Mouse (Mus musculus) 3T3-L1 (cell line): ENCODE results near the gene Vps8.

ENCODE experiments used
- DNase-seq: peaks from one replicate; pipeline ENCODE4 v3.0.0-alpha.2; 2015; ENCODE audit warnings: low read depth, low spot score

Vps8 gene

DNA sequence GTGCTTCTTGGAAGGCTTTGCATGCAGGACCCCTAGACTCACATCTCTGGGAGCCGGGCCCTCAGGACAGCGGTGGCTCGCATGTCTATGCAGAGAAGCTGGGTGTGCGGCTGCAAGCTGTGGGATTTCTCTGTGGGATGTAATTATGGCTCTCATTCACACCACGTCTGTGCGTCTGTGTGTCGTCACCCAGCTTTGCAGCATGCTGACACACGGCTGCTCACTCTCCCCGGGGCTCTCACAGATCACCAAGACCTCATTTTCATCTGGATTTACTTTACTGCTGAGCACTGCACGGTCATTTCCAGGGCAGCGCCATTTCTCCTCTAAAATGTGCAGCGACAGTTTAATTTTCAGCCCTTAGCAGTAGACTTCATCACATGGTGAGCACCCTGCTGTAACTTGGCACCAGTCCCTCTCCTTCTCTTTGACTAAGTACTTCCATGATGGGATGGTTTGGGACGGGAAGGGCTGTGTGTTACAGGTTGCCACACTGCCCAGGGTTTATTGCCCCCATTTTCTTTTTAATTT, 205.2 kb downstream of the Vps8 start:
- no peak for DNase-seq

- no peak for DNase-seq
Observed at GRCm38 (mm10) chr16:21630614-21631013, 207.7 kb downstream of the Vps8 start.

DNA sequence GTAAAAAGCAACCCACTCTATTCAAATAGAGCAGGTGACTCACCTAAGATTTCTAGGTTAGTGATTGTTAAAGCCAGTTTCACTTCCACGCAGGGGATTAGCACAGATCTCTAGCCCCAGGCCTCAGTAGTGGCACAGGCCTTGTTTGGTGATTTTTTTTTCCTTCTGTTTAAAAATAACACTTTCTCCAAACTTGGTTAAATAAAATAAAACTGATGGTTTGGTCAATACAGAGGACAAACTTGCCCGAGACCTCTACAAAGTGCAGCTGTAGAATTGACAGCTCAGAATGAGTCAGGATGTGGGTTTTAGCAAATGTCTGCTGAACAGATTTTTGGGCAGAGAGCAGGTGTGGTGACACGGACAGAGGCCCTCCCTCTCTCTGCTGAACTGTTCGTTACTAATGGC, 208.9 kb downstream of the Vps8 start:
- peak; percentile 67 for DNase-seq

GRCm38 (mm10) chr16:21634460-21634859, 211.5 kb downstream of the Vps8 start:
- DNase-seq: no peak

GRCm38 (mm10) chr16:21636156-21636853, 213.4 kb downstream of the Vps8 start:
- DNase-seq: no peak

GRCm38 (mm10) chr16:21637201-21637819, 214.4 kb downstream of the Vps8 start:
- no peak for DNase-seq

DNA sequence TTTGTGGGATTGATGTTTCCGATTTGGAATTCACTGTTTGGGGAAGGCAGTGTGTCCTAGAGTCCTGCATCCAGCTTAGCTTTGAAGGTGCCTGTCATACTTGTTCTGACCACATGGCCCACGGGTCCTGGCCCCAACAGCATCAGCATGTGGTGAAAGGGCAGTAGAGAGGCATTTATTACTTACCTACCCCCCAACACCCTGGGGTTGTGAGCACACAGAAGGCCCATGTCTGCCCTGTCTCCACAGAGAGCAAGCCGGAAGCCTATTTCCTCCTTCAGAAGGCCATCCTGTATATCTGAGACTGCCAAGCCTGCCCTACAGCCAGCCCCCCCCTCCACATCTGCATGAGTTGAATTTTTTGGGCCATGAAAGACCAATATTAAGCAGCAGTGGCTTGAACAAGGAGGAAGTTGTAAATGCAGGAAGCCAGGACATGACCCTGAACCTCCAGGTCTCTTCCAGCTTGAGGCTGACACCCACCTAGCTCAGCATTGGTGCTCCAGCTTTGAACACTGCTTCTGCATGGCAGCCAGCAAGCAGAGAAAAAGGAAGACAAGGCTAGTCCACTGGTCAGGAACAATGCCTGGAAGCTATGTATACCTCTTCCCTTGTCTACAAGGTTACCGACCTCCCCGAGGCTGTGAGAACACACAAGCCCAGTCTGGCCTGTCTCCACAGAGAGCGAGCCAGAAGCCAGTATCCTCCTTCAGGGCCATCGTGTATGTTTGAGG, 218.0 kb downstream of the Vps8 start:
- DNase-seq: no peak

DNA sequence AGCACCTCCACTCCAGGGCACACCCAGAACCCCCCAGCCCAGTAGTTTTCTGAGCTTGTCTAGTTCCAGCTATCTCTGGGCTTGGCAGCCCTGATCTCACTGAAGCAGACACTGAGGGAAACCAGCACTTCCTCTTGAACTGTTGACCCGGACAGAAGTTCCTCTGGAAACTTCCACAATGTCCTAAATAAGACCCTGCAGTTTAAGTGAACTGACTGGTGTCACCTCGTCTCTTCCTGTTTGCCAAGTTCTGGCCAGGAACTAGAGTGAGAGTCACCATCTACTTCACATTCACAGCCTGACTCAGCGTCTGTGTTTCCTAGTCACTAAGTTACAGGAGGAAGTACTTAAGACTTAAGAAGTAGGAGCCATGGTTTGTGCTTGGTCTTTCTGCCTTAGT, 219.0 kb downstream of the Vps8 start:
- DNase-seq: no peak

DNA sequence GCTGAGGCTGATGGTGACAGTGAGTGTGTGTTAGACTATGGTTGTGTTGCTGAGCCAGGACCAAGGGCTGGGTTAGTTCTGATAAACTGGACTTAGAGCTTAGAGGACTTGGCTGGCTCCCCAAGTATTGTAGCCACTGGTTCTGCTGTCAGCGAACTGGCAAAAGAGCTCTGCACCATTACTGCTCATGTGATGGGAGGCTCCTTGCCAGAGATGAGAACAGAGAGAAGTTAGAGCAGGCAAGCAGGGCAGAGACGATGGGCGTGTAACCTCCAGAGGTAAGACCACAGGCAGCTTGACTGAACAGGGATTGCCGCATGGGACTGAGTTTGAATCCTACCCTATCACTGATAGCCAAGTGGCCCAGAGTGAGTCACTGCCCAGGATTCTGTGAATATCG, 220.0 kb downstream of the Vps8 start:
- DNase-seq: no peak

- no peak for DNase-seq
Observed at GRCm38 (mm10) chr16:21643621-21644041, 220.7 kb downstream of the Vps8 start.

GRCm38 (mm10) chr16:21644066-21644561, 221.2 kb downstream of the Vps8 start:
- DNase-seq: no peak

DNA sequence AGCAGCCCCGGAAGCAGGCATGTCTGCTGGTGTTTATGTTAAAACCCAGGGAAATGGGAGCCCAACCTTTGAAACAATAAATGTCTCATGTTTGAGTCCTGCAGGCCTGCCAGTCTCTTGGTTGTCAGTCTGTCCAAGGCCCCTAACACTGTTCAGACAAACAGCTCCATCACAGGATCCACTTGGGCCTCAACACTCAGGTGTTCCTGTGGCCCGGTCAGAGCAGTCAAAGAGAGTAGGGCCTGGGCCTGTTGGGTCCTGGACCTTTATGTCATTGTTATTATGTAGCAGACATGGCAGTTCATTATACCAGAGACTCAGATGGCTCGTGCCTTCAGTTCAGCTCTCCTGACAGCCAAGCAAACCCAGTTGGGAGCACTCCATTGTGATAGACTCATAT, 221.7 kb downstream of the Vps8 start:
- DNase-seq: no peak

DNA sequence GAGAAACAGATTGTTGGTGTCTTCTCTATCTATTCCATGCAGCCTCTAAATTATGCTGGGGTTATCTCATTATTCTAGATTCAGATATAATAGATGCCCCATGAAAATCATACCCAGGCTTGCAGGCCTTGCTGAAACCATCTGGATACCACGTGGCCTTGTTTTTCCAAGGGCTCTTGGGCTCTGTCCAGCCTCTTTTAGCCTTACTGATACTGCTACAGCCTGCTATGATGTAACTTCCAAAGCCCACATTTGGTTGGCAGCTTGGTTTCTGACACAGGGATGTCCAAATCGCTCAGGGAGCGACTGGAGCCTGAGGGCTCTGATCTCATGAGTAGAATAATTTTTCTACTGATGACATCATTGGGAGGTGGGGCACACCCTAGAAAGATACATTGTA, 223.0 kb downstream of the Vps8 start:
- DNase-seq: peak; percentile 62

DNA sequence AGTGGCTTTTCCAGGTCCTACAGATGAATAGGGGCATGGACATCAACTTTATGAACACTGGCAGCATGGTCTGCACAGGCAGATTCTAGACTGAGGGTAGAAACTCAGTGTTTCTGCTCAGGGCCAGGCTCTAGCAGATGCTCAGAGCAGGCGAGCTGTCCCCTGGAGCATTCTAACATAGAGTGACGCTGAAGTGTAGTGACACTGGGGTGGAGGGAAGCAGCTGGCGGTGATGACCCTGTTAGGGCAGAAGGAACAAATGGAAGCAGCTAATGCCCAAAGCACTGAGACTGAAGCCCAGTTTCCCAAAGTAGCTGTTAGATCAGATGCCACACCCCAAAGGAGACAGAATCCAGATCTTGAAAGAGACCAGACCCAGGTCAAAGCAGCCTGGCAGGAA, 223.6 kb downstream of the Vps8 start:
- DNase-seq: no peak

- DNase-seq: no peak
Observed at GRCm38 (mm10) chr16:21648800-21649199, 225.9 kb downstream of the Vps8 start.

DNA sequence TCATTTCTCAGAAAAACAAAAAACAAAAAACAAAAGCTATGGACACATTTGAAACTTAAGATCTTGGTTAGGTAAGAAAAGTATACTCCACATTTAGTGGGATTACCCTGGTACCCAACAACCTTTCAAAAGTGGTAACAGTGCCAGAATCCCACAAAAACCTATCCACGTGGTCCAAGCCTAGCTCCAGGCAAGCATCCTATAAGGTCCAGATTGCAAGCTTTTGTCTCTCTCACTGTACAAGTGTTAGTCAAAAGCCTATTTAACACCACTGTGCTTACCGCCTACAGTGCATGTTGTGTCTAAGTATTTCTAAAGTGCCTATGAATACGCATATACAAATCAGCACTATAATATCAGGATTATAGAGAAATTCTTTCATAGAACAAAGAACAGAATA, 227.4 kb downstream of the Vps8 start:
- no peak for DNase-seq

DNA sequence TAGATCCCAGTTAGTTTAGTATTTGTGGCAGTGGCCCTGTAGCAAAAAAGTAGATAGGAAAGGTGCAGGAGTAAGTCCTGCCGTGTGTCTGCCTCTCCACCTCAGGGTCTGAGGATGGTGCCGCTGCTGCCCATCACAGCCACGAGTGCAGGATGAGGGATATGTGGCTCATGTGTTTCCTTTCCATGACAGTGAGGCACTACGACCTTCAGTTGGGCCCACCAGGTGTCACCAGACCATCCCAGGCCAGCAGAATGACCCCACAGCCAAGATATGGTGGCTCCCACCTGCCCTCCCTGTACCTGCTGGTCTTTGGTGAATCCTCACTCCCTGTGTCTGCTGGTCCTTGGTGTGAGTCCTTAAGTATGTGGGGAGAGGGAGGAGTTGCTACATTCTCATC, 228.2 kb downstream of the Vps8 start:
- DNase-seq: no peak

GRCm38 (mm10) chr16:21653151-21653550, 230.2 kb downstream of the Vps8 start:
- DNase-seq: no peak

DNA sequence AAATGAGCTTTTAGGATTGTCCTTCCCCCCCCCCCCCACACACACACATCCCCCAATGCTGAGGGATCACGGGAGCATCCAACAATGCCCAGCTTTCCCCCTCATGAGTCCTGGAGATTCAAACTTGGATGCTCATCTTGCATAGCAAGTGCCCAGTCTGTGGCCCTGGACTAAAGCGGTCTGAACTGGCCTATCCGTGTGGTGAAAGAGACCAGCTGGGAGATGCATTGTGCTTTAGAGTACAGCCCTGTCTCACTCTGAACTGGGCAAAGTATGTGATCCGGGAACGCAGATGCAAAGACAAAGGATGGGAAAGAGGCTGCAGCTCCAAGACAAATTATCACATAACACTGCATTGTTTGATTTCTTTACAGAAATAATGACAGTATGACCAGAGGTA, 231.5 kb downstream of the Vps8 start:
- DNase-seq: no peak

- no peak for DNase-seq
Observed at GRCm38 (mm10) chr16:21655291-21655690, 232.4 kb downstream of the Vps8 start.

DNA sequence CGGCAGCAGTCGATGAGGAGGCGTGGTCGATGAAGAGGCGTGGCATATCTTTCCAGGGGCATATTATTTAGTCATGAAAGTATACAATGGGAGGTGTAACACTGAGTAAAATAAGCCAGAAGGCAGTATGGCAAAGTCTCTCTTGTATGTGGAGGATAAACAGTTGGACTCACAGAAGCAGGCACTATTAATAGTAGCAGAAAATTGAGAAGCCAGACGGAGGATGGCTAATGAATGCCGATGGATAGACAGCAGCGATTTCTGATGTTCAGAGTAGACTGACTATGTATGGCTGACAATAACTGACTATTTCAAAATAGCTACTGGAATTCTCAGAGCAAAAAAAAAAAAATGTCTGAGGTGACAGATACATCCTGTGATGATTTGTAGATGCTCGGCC, 233.0 kb downstream of the Vps8 start:
- no peak for DNase-seq

- DNase-seq: no peak
Observed at GRCm38 (mm10) chr16:21664633-21665363, 241.9 kb downstream of the Vps8 start.
